Mouse (Mus musculus): ENCODE results near the gene Map3k10.

- TF ChIP-seq CTCF (conservative IDR thresholded peaks at IDR 0.05; ENCODE audit: insufficient read depth, insufficient read length, low read depth, low read length) (0 out of 2 replicates have a peak, but pooled peaks have one; percentile 19), POLR2A (IDR thresholded peaks at IDR 0.05; ENCODE audit: low read depth, low read length) (no peak)
Measured at GRCm38 (mm10) chr7:27685681-27686080, 11.3 kb upstream of the Map3k10 start.

All from kidney, adult 2 months (tissue).